Mouse (Mus musculus): ENCODE results near the gene Dtnb.

The Dtnb gene

GRCm38 (mm10) chr12:3806703-3807547 is 234.7 kb downstream of the Dtnb start:
- DNase-seq (ENCODE audit: low spot score in 2 of 2): peak in 1 of 2 experiments; percentile 30

GRCm38 (mm10) chr12:3807548-3808395 is 235.6 kb downstream of the Dtnb start:
- DNase-seq (ENCODE audit: low spot score in 2 of 2): peak; percentile 11 to 26

GRCm38 (mm10) chr12:3808396-3808981 is 236.3 kb downstream of the Dtnb start:
- no peak for DNase-seq (ENCODE audit: low spot score in 2 of 2)

- no peak for DNase-seq (ENCODE audit: low spot score in 2 of 2)
These were observed 237.5 kb downstream of the Dtnb start for GRCm38 (mm10) chr12:3809520-3810180.

- DNase-seq (ENCODE audit: low spot score in 2 of 2): no peak
These were observed 238.3 kb downstream of the Dtnb start for GRCm38 (mm10) chr12:3810455-3810854.

GRCm38 (mm10) chr12:3811596-3811995 is 239.4 kb downstream of the Dtnb start:
- DNase-seq (ENCODE audit: low spot score in 2 of 2): no peak

GRCm38 (mm10) chr12:3812251-3812650 is 240.1 kb downstream of the Dtnb start:
- DNase-seq (ENCODE audit: low spot score in 2 of 2): no peak

- peak in 1 of 2 experiments; percentile 30 for DNase-seq (ENCODE audit: low spot score in 2 of 2)
These were observed 241.0 kb downstream of the Dtnb start for GRCm38 (mm10) chr12:3813138-3813537.

GRCm38 (mm10) chr12:3815386-3815785 is 243.2 kb downstream of the Dtnb start:
- DNase-seq (ENCODE audit: low spot score in 2 of 2): no peak

- no peak for DNase-seq (ENCODE audit: low spot score in 2 of 2)
These were observed 244.9 kb downstream of the Dtnb start for GRCm38 (mm10) chr12:3817033-3817432.

- no peak for DNase-seq (ENCODE audit: low spot score in 2 of 2)
These were observed 245.4 kb downstream of the Dtnb start for GRCm38 (mm10) chr12:3817566-3817965.

- no peak for DNase-seq (ENCODE audit: low spot score in 2 of 2)
These were observed 247.7 kb downstream of the Dtnb start for GRCm38 (mm10) chr12:3819899-3820298.

- no peak for DNase-seq (ENCODE audit: low spot score in 2 of 2)
These were observed 251.2 kb downstream of the Dtnb start for GRCm38 (mm10) chr12:3823408-3823807.

GRCm38 (mm10) chr12:3824906-3825713 is 252.9 kb downstream of the Dtnb start:
- DNase-seq (ENCODE audit: low spot score in 2 of 2): no peak

- no peak for DNase-seq (ENCODE audit: low spot score in 2 of 2)
These were observed 253.5 kb downstream of the Dtnb start for GRCm38 (mm10) chr12:3825714-3826080.

- DNase-seq (ENCODE audit: low spot score in 2 of 2): no peak
These were observed 255.6 kb downstream of the Dtnb start for GRCm38 (mm10) chr12:3827771-3828170.

Data from natural killer cell, adult 2 months (primary cell).